Mouse (Mus musculus): ENCODE measurements around the gene Klk1. TPM values are rescaled to one million over a fixed set of nuclear protein-coding genes. Genes with fewer than 3 reads are reported as not detected.

Gene Klk1
- total RNA-seq, 2 experiments from 2014 or later, result 0.33 TPM; not detected in 1

Other genes with a start within 250 kb of the Klk1 start
- not detected for gene Klk1b9, start 249.3 kb upstream of the Klk1 start, total RNA-seq (2021)
- gene Klk1b11, start 229.5 kb upstream of the Klk1 start, total RNA-seq (2021), result not detected
- gene Klk1b26, start 213.2 kb upstream of the Klk1 start, total RNA-seq (2021), result under 1 TPM; 0.38 to 0.72 TPM
- not detected for gene Klk1b27, start 173.1 kb upstream of the Klk1 start, total RNA-seq (2021)
- gene Klk1b21, start 123.0 kb upstream of the Klk1 start, total RNA-seq (2021), result not detected
- gene Klk1b22, start 112.7 kb upstream of the Klk1 start, total RNA-seq (2021), result not detected
- not detected for gene Klk1b16, start 88.6 kb upstream of the Klk1 start, total RNA-seq (2021)
- gene Klk1b24, start 37.1 kb upstream of the Klk1 start, total RNA-seq (2021), result not detected
- not detected for gene Klk1b3, start 27.2 kb upstream of the Klk1 start, total RNA-seq (2021)
- gene Klk1b4, start 17.9 kb upstream of the Klk1 start, total RNA-seq (2021), result not detected
- not detected for gene Klk1b5, start 9.4 kb upstream of the Klk1 start, total RNA-seq (2021)
- gene Gm36864, start 10.8 kb downstream of the Klk1 start, total RNA-seq (2021), result not detected
- gene 1700028J19Rik, start 21.3 kb downstream of the Klk1 start, total RNA-seq (2021), result under 1 TPM; 0.58 to 0.70 TPM
- 10 to 100 TPM; 11.2 to 19.7 TPM for gene 2410002F23Rik, start 21.4 kb downstream of the Klk1 start, total RNA-seq (2021)
- not detected for gene Acp4, start 32.0 kb downstream of the Klk1 start, total RNA-seq (2021)
- not detected for gene Gm15517, start 36.1 kb downstream of the Klk1 start, total RNA-seq (2021)
- gene Clec11a, start 81.5 kb downstream of the Klk1 start, total RNA-seq (2021), result under 1 TPM; 0.75 to 0.84 TPM
- gene Shank1, start 84.9 kb downstream of the Klk1 start, total RNA-seq (2021), result 1 to 10 TPM in 1 of 2 experiments, under 1 TPM in 1; 1.00 to 1.5 TPM
- gene Syt3, start 158.7 kb downstream of the Klk1 start, total RNA-seq (2021), result 1 to 10 TPM; 1.7 to 3.4 TPM
- under 1 TPM in 1 of 2 experiments, not detected in 1; 0.68 TPM for gene 1700008O03Rik, start 160.5 kb downstream of the Klk1 start, total RNA-seq (2021)
- gene Lrrc4b, start 203.7 kb downstream of the Klk1 start, total RNA-seq (2021), result 10 to 100 TPM; 20.5 to 21.6 TPM
- gene Aspdh, start 240.0 kb downstream of the Klk1 start, total RNA-seq (2021), result under 1 TPM; 0.65 to 0.75 TPM
- gene Josd2, start 242.6 kb downstream of the Klk1 start, total RNA-seq (2021), result 100 to 1,000 TPM; 127 to 143 TPM

All from heart, postnatal 36 days (tissue).